Mouse (Mus musculus) embryo, embryonic 9.5 days (tissue): ENCODE results near the gene Osbpl9.

ENCODE experiments used
- DNase-seq: peaks from one replicate; pipeline ENCODE4 v3.0.0-alpha.2; 2017; ENCODE audit errors: extremely low spot score

The Osbpl9 gene

DNA sequence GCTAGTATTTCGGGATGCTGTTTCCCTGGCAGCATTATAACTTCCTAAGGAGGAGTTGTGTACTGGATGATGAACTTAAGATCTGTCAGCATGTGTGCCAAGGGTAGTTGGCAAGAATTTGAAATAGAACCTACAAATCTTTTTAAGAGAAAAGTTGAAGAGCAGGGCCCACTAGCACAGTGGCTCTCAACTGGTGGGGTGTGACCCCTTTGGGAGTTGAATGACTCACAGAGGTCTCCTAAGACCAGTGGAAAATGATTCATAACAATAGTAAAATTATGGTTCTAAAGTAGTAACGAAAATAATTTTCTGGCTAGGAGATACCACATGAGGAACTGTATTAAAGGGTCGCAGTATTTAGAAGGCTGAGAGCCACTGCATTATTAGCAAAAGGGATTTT lies 67.1 kb downstream of the Osbpl9 start:
- no peak for DNase-seq

DNA sequence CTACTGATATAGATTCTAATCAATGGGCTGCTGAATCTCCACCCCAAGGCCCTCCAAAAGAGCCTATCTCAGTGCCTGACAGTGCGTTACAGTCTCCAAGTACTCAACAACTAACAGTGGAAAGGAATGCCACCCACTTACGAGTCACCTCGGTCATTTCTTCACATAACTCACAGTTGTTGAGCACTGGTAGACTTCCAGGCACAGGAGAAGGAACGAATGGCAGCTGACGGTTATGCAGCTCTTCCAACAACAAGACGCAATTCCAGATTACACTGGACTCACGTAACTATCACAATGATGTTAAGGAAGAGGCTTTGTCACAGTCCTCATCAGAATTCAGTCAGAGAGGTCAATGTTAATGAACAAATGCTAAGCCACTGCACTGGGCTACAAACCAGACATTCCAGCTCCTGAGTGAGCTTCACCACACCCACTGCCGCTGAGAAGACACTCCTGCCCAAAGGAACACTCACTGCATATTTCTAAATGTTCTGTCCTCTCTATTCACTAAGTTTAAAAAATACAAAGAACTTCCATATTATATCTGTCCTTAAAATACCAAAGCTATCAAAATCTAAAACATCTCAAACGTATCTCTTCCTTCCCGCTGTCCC lies 70.7 kb downstream of the Osbpl9 start:
- DNase-seq, result no peak

DNA sequence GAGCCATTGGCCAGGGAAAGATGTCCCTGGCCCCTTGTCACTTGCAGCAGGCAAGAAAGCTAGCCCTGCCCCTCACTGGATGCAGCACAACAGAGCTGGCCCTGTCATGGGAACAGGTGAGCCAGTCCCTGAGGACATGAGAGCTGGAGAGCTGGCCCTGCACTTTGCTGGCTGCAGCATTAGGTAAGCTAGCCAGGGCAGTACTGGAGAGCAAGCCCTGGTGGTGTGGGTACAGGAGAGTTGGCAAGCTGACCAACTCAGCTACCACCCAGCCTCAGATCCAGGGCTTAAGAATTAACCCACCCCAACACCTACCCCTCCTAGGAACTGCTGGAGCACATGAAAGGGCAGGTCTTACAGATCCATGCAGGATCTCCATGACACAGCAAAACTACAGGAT lies 73.1 kb downstream of the Osbpl9 start:
- DNase-seq, result no peak

DNA sequence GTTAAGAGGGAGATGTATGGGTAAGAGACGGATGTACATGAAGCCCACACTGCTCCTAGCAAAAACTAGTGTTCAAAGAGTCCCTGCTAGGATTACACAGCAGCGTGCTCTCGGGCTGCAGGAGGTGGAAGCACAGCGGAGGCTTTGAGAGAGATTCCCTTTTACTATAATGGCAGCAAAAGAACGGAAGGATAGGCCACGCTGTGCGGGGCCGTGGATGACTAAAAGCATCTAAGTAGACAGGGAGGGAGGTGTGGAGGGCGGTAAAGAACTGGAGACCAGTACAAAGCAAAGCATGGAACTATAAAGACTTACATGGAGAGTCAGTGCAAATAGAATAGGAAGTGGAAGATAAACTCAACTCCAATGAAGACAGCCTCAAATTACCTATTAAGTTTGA lies 74.1 kb downstream of the Osbpl9 start:
- DNase-seq, result no peak

DNA sequence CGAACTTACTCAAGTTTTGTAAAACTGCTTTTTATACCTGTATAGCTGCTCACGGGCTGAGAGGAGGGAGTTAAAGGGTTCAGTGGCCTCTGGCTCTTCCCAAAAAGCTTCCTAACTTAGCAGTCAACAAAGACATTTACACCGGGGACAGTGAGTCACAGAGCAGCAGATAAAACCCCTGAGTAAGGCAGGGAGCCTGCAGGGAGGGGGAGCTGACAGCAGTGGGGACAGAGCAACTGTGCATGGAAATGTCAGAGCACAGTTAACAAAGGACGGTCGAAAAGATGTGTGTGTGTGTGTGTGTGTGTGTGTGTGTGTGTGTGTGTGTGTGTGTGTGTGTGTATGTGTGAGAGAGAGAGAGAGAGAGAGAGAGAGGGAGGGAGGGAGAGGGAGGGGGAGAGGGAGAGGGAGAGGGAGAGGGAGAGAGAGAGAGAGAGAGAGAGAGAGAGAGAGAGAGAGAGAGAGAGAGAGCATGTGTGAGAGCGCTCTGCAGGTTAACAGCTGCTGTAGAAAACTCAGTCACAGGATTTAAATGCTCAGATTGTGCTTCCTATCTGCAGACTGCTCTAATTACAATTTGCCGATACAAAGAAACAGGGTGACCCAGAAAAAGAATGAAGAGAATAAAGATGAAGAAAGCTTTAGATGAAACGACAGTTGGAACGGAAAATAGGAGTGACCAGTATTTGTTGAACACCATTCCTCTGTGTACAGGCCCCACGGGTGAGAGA lies 75.1 kb downstream of the Osbpl9 start:
- no peak for DNase-seq

DNA sequence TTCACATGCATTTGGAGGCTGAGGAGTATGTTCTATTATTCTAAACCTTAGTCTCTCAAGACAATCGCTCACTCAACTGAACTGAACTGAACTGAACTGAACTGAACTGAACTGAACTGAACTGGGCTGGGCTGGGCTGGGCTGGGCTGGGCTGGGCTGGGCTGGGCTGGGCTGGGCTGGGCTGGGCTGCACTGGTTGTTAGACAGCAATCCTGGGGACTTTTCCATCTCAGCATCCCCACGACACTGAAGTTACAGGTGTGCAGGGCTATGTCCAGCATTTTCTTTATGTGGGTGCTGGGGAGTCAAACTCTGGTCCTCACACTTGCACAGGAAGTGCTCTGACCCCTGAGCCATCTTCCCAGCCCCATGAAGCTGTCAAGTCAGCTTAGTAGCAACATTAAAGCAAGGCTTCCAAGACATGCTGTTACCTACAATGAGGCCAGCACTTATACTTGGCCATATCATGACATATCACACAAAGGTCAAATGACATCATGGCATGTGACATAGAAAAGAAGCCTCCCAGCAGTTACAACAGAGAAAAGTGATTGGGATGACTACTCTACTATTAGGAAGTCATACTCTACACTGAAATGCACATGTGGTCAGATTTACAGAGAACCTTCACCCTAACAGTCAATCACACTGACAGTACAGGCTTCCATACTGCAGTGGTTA lies 76.2 kb downstream of the Osbpl9 start:
- no peak for DNase-seq

DNA sequence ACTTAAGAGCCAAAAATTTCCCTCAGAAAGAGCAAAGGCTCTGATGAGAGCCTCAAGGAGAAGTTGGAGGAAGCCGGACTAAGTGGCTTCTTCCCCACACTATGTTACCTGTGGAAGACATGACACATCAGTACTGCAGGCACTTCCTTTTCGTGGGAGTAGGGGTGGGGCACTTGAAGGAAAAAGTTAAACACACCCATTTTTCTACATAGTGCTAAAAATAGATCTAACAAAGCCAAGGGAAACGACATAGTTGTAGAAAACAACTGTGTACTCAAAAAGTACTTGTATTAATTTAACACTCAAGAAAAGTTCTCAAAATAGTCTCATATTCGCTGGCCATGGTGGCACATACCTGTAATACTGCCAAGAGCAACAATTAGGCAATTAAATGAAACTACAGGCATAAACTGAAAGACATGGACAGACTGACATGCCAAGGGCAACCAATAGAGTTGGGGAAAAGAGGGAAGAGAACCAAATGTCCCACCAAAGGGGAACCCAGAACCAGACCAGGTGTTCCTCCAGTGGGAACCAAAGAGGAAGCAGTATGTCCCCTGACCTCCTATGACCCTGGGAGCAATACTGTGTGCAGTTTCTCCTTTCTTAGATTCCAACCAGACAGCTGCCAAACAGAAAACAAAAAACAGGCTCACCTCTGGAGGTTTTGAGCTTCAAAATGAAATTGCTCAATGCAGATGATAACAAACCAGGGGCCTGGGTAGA lies 79.1 kb downstream of the Osbpl9 start:
- DNase-seq, result no peak

DNA sequence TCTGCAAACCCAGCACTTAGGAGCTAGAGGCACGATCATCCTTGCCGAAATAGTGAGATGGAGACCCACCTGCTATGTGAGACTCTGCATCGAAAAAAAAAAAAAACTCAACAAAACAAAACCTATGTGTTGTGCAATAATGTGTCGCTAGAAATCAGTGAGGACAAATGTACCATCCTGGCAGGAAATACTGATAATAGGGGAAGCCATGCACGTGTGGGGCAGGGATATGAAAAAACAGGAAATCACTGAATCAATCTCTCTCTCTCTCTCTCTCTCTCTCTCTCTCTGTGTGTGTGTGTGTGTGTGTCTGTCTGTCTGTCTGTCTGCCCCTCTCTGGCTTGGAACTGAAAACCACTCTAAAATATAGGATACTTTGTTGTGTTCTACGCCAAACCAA lies 81.3 kb downstream of the Osbpl9 start:
- no peak for DNase-seq

DNA sequence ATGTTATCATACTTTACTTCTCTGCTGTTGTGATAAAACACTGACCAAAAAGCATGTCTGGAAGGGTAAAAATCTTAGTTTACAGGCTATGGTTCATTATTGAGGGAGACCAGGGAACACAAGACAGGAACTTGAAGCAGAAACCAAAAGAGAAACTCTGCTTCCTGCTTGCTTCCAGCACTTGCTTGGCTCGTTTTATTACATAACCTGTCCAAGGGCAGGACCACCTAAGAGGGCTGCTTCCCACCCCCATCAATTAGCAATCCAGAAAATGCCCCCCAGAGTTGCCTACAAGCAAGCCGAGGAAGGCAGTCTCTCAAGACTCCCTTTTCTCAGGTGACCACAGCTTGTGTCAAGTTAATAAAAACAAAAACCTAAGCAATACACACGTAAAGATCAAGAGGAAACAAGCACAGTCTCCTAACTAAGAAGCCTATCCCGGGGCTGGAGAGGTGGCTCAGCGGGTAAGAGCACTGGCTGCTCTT lies 82.4 kb downstream of the Osbpl9 start:
- no peak for DNase-seq

DNA sequence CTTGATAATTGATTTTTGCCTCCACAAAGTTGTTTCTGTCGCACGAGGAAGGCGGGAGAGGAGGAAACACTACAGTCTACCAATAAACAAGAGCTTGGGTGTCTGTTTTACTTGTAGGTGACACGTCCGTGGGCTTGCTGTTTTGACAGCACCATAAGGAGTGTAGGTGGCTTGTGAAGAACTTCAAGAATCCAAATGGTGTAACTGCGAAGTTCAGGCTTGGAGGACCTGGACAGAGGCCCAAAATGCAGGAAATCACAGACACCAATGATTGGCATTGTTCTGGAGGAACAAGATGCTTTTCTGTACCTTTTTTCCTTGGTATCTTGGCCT lies 83.8 kb downstream of the Osbpl9 start:
- no peak for DNase-seq

DNA sequence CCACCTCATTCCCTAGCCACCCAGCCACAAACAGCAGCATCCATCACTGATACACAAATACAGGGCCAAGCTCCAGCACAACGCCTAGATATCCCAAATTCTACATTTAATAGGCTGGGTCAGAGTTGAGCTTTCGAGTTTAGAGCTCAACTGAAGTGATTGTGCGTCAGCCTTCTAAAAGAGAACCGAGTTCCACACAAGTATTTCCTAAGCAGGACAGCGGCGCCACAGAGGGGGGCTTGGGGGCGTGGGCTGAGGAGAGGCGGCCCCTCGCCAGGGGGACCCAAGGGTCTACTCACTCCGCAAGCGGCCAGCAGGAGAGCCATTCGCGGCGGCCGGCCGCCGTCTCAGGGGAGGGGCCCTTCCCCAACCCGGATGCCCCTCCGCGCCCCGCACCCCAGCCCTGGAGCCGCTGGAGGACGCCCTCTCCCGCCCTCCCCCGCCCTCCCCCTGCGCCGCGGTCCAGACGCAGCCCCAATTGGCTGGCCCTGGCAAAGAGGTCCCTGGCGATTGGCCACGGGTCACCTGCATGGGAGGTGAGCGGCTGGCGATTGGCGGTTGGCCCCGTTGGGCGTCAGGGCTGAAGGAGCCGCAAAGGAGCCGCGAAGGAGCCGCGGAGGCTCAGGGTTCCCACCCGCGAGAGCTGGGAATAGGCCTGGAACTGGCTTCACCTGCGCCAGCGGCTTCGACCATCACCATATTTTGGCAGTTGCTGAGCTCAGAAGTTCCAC lies 84.3 kb downstream of the Osbpl9 start:
- DNase-seq, result peak; percentile 94

DNA sequence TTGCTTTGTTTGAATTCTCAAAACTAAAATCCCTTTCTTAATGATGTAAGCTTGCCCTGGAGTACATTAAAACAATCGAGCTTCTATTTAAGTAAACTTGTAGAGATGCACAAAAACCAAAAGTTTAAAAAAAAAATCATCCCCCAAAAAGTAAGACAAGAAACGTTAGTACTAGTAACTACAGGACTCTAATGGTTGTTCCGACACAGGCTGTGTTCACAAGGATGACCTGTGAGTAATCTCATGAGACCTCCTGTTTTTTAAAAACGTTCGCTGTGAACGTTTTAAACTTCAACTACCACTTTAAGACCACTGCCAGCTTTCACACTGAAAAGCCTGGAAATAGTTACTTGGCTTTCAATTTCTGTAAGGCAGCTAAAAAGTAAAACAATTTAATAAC lies 85.1 kb downstream of the Osbpl9 start:
- DNase-seq, result no peak

DNA sequence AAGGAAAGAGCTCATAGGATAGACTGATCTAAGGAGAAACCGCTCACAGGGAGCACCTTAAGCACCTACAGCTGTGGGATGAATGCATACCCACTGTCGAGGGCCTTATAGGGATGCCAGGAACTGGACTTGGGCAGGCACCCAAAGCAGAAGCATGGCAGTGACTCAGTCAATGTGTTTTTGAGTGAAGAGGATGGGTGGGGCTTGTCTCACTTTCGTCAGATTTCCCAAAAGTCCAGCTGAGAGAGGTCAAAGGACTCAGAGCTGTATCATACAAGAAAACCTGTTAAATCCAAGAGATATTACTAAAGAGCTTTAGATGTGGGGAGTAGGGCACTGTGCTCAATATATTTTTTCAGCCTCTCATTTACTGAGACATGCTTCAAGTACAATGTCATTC lies 85.6 kb downstream of the Osbpl9 start:
- no peak for DNase-seq

DNA sequence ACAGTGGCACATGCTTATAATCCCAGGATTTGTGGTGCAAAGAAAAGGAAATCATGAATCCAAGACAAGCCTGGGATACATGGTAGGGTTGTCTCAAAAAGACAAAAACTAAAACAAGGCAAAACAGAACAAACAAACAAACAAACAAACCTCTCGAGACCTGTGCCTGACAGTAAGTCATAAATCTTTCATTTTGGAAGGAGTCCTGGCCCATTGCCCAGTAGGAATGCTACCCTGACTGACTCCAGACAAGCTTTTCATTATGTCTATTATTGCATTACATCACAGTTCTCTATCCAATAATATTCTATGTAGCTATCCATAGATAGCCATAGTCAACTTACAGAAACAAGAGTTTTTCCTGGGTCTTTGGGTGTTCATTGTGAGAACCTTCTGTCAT lies 86.3 kb downstream of the Osbpl9 start:
- DNase-seq, result no peak

DNA sequence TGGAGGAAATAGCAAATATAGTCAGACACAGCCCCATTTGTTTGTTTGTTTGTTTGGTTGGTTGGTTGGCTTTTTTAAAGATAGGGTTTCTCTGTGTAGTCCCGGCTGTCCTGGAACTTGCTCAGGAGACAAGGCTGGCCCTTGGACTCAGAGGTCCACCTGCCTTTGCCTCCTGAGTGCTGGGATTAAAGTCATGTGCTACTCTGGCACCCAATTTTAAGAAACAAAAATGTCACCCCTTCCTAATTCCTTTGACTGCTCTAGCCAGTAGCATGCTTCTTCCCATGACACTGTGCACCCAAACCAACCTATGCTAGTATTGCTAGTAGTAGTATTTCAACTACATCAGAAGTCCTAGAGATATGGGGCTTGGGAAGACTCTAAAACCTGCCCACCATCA lies 87.8 kb downstream of the Osbpl9 start:
- DNase-seq, result no peak

DNA sequence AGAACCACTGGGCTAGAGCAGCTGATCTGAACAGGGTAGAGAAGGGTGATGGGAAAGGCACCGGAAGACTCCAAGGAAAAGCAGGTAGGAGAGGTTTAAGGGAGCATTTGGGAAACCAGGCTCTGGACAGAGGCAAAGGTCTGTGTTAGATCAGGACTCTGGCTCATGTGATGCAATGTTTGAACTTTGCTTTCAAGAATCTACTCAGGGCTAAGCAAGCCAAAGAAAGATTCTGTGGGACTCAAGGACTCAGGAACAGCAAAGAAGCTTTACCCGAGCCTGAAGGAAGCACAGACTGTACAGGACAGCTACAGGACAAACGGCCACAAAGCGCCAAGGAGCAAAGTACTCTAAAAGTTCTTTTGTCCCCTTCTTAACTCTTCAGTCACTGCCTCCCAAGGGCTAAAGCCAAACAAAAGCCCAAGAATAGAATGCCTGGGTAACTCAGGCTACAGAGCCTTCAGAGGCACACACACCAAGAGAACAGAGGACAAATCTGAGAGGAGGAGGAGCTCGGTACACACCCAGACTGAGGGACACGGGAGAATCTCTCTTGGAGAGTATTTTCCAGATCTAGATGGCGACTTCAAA lies 89.1 kb downstream of the Osbpl9 start:
- no peak for DNase-seq

DNA sequence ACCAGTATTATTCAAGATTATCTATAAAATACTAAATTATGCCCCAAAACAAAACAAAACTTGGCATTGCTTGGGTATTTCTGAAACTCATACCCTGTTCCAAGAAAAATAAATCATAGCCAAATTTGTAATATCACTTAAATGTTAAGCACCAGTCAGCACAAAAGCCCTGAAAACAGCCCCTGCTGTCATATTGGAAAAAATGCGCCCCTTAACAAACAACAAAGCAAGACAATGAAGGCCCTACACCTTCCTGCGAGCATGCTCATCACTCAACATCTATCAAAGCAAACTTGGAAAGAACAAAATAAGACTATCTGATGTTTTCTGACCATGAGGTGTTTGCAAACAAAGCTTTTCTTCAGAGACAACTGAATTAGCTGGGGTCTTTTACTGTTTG lies 91.1 kb downstream of the Osbpl9 start:
- DNase-seq, result no peak

DNA sequence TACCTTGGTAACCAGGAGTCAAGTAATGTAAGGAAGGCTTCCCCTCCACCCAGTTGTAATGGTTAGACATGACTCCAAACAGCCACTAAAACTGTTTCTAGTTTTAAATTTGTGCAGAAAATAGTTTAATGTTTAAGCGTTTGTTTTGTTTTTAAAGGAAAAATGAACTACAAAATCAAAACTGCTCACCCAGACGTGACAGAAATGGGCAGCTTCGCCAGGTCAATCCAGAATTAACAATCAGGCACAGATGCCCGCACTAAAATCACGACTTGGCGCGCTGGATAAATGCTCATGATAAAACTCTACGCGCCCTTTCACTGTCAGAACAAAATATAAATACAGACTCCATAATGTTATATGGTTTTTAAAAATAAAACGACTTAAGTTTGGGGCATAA lies 92.4 kb downstream of the Osbpl9 start:
- DNase-seq, result no peak

DNA sequence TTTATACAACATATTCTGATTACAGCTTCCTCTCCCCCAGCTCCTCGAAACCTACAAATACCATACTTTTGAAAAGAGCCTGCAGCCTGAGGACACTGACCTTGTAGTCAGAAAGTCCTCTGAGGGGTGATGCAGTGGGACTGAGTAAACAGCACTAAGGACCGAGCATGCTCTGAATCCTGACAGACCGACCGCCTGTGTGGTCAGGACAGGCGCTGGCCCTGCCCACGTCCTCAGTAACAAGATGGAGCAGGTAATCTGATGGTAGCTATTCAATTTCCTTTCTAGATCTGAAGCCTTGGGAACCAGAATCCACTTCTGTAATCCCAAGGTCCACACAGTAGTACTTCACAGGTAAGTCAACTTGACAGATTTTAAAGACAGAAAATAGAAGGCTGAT lies 93.1 kb downstream of the Osbpl9 start:
- DNase-seq, result no peak

DNA sequence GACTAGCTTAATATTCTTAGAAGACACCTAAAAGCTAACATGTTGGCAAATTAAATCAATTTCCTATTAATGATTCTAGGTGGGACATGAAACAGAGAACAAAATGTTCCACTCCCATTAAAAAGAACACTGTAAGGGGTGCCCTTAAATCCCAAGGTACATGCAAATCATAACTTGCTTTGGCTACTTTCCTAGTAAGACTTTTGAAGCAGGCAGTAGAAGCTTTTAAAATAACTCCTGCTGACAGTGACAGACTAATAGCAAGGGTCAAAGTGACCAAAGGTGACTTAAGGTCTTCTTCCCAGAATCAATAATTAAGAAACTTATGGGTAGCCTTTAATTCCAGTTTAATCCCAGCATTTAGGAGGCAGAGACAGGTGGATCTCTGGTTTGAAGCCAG lies 95.5 kb downstream of the Osbpl9 start:
- DNase-seq, result no peak

DNA sequence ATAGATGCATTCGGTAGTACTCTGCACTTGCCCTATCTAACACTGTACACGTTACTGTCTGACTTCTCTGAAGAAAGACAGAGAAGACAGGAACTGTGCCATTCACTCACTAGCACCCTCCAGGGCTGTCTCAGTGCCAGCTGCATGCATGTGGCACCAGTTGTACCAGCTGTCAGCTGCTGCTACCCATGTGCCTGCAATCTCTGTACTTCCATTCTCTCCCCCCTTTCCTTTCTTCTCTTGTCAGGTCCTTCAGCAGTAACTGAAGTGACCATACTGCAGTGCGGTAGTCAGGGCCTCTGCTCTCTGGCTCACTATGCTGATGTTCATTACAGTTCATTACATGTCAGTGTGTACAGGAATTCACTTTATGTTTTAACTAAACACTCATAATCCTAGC lies 96.0 kb downstream of the Osbpl9 start:
- DNase-seq, result no peak

DNA sequence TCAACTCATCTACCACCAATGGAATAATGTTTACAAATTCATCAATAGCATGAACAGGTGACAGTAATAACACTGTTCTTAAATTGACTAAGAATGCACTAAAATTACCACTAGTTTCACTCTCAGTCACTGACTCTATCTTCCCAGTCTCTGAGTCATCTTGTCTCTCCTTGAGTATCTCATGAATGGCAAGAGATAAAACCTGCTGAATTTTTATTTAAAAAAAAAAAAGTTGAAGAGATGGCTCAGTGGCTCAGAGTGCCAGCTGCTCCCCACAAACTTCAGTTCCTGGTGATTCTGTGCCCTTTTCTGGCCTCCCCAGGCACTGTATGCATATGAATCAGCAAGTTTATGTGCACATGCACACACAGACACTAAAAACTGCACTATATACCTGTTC lies 96.8 kb downstream of the Osbpl9 start:
- DNase-seq, result no peak
